Comparison of ENCODE assay signal across 8 mouse cellular contexts in the genomic region with DNA sequence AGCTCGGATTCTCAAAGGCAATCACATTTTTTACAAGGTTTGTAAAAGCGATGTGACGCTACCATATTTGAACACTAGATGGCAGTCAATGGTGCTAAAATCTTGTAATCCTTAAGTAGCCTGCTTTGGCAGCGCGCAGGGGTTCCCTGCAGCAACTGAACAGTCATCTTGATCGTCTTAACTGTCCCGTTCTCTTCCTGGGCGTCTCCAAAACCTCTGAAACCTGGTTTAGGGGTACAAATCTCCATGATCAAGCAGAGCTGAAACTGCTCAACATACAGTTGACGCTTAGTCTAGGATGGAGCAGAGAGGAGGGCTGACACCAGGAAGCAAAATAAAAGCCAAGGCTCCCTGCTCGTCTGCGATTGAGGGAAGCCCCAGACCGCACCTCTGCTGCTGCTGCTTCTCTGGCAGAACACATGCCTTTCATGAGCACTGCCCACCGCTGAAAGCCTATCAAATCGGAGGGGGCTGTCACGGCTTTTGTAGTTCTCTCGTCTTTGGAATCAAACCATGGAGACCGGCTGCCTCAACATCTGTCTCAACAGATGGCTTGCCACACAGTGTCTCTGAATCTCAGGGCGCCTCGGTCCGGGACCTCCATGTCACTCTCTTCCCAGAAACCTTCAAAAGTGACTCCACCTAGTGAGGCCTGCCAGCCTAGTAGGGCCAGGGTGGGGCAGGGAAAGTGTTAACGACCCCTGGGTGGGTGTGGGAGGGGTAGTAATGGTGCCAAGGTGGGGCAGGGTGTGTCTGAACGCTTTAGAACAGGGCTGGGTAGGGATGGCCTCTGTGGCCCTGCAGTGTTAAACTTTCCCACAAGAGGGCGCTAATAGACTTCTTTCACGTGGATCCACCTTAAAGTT. TPM values are rescaled to one million over a fixed set of nuclear protein-coding genes. Genes with fewer than 3 reads are reported as not detected.
DNase-seq lines count a peak whose midpoint lies in the region; ATAC-seq and TF ChIP-seq lines count a peak whose summit lies in the region.

No protein-coding gene starts in this region.

- peak; percentile 92 for DNase-seq in ZHBTc4 (ENCODE audit: low read depth, low spot score)
- DNase-seq in cerebellum, postnatal 4 days (ENCODE audit: low spot score in 2 of 2) = peak; percentile 58 to 84
- peak; percentile 73 for DNase-seq in gastrocnemius, adult 2 months
- peak; percentile 97 for DNase-seq in hindbrain, postnatal 0 days (ENCODE audit: low spot score)
- DNase-seq in left cerebral cortex, adult 2 months (ENCODE audit: extremely low spot score in 1 of 2, low spot score in 2 of 2) = peak; percentile 78
- DNase-seq in right cerebral cortex, adult 2 months (ENCODE audit: low spot score in 2 of 2) = peak; percentile 85 to 86
- DNase-seq in urinary bladder, postnatal 36 days (ENCODE audit: low spot score in 2 of 2) = peak; percentile 78 to 79

- H3K36me3 ChIP-seq in hindbrain, postnatal 0 days (ENCODE audit: insufficient read depth, low read length) = no peaks in the 10 kb centered on the region

- intact Hi-C loops in gastrocnemius, adult 2 months (cut with DNase I) = loop anchor here (1.0 to 10.0 kb wide), 3 partner anchors 128 to 685 kb away; no protein-coding TSS in a partner anchor
- intact Hi-C loops in left cerebral cortex, adult 2 months (cut with DNase I) = loop anchor here (1.0 kb wide), 3 partner anchors 40 to 372 kb away; a partner anchor contains a TSS

- ATAC-seq in hindbrain, postnatal 0 days = peak; percentile 85
- ATAC-seq in megakaryocyte, adult 5-6 weeks (ENCODE audit: poor library complexity, severe bottlenecking) = peak; percentile 80

- H3K9me3 ChIP-seq in hindbrain, postnatal 0 days (ENCODE audit: low read length) = no peaks in the 10 kb centered on the region

- H3K4me1 ChIP-seq in hindbrain, postnatal 0 days (ENCODE audit: insufficient read depth, low read length) = no peaks in the 10 kb centered on the region

- H3K27ac ChIP-seq in gastrocnemius, adult 2 months = peak overlapping the region; percentile 9
- H3K27ac ChIP-seq in hindbrain, postnatal 0 days = peak overlapping the region; percentile 49; the same call in 1 of the 2 replicates
- no peak overlapping the region for H3K27ac ChIP-seq in left cerebral cortex, adult 2 months

- peak overlapping the region; percentile 38 for H3K9ac ChIP-seq in hindbrain, postnatal 0 days (replicated peaks; ENCODE audit: low read length)

- no peaks in the 10 kb centered on the region for H3K27me3 ChIP-seq in hindbrain, postnatal 0 days (ENCODE audit: insufficient read depth, low read length)

- peak overlapping the region; percentile 65 for H3K4me3 ChIP-seq in gastrocnemius, adult 2 months
- peak overlapping the region; percentile 39 for H3K4me3 ChIP-seq in hindbrain, postnatal 0 days (ENCODE audit: low read length)
- peak overlapping the region; percentile 43 for H3K4me3 ChIP-seq in left cerebral cortex, adult 2 months

- under 1% methylated on average over 24 of the region's 24 CpGs for WGBS in hindbrain, postnatal 0 days

- H3K4me2 ChIP-seq in hindbrain, postnatal 0 days (ENCODE audit: low read depth, low read length) = peak overlapping the region; percentile 88

- TF ChIP-seq CTCF in gastrocnemius, adult 2 months (IDR thresholded peaks at IDR 0.05) = peak; percentile 94
- peak; percentile 89 for TF ChIP-seq CTCF in hindbrain, postnatal 0 days (IDR thresholded peaks at IDR 0.05; ENCODE audit: low read depth)
- peak; percentile 93 for TF ChIP-seq CTCF in left cerebral cortex, adult 2 months (IDR thresholded peaks at IDR 0.05)

RNA-seq across cellular contexts. Expression of a gene that starts 39.3 kb away (rescaled TPM):
- total RNA-seq in gastrocnemius, adult 2 months (2021) = 1 to 10 TPM; 3.6 to 4.0 TPM
- total RNA-seq in hindbrain, postnatal 0 days (2014; rRNA removed) = 43.3 and 55.5 TPM in 2 replicates
- polyA plus RNA-seq in hindbrain, postnatal 0 days (2015; fragmentation: Nextera tagmentation; extraction: Ambion mirVana) = 22.6 and 25.5 TPM in 2 replicates
- total RNA-seq in left cerebral cortex, adult 2 months (2021) = 10 to 100 TPM; 21.0 to 24.2 TPM
- 54.3 and 54.4 TPM in 2 replicates for total RNA-seq in megakaryocyte, adult 5-6 weeks (2015)
- total RNA-seq in megakaryocyte, adult 5-6 weeks (2017) = 43.1 and 52.2 TPM in 2 replicates
